Mouse (Mus musculus) retina, postnatal 1 day (tissue): ENCODE data around the gene Fam72a.

Source experiments
- DNase-seq: peaks from one replicate; pipeline ENCODE4 v3.0.0-alpha.2; 2012

Fam72a gene

GRCm38 (mm10) chr1:131586836-131587235 lies 59.1 kb downstream of the Fam72a start:
- peak; percentile 39 for DNase-seq
